Mouse (Mus musculus): Measurements from ENCODE around the gene Rnaseh2c.

Gene Rnaseh2c

DNA sequence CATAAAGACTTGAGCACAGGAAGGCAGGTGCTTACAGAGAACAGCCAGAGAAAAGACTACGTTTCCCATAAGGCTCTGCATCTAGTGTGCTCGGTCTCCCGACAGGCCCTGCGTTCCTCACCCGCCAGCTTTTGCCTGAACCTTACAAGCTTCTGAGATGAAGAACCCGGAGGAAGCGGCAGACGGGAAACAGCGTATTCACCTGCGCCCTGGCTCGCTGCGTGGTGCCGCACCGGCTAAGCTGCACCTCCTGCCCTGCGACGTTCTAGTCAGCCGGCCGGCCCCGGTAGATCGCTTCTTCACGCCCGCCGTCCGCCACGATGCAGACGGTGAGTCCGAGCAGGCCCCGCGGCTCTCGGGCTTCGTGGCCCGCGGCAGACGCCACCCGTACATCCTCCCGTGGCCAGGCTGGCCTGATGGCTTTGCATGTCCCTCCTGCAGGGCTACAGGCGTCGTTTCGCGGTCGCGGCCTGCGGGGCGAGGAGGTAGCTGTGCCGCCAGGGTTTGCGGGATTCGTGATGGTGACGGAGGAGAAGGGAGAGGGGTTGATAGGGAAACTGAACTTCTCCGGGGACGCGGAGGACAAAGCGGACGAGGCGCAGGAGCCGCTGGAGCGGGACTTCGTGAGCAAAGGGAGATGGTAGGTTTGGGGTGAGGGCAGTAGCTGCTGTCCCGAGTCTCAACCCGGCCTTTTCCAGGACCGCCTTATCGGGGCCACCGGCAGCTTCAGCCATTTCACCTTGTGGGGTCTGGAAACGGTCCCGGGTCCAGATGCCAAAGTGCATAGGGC, at the start of gene Rnaseh2c:
Rnaseh2c (plus strand) TSS at position 122 of the 790 bp plus-strand sequence.
- peak; percentile 83 to 87 for DNase-seq

DNA sequence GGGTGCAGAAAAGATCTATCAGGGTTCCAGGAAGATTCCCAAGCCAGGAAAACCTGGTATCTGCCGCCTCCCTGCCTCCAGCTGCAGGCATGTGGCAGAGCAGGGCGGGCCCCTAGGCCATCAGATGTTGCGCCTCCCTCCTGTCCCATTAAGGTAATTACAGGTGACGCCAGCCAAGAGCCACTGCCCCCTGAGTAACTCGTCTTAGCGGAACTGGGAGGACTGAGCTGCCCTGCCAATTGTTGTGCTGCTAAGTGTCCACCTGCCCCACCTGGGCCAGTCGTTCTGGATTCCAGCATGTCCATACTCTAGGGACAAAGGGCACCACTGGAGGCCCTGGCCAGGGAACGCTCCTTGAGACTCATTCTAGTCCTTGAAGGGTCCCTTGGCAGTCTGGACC, 47.9 kb upstream of the Rnaseh2c start:
- peak; percentile 44 to 54 for DNase-seq

DNA sequence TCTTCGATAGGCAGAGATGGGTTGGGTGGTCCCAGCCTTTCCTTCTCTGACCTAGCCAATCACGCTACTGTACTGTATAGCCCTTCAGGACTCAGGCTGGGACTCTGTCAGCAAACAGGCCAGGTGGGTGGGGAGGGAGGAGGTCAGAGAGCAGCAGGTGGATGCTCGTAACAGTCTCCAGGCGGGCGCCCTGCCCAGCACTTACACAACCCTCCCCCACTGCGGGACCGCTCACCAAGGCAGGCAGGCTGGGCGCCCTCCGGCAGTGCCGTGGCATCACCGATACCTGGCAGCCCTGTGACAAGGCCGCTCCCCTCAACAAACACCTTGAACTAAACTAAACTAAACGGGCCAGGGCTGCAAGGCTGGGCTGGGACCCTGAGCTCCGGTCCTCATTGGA, 47.5 kb upstream of the Rnaseh2c start:
- DNase-seq, result peak; percentile 87 to 88

DNA sequence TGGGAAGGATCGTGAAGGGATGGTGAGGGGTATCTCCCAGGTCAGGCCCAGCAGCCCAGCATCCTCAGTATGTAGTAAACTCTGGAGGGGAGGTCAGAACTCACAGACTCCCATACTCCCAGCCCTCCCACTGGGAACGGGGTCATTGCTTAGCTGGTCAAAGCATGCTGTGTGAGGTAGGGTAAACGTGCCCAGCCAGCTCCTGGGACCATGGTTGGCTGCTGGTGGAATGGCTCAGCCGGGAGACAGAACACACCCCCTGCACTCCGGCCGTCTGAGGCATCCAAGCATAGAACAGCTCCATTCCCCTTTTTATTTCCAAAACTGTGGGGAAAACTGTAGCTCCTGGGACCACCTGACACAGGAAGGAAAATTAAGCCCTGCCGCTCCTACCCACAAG, 43.5 kb upstream of the Rnaseh2c start:
- peak; percentile 73 to 78 for DNase-seq

DNA sequence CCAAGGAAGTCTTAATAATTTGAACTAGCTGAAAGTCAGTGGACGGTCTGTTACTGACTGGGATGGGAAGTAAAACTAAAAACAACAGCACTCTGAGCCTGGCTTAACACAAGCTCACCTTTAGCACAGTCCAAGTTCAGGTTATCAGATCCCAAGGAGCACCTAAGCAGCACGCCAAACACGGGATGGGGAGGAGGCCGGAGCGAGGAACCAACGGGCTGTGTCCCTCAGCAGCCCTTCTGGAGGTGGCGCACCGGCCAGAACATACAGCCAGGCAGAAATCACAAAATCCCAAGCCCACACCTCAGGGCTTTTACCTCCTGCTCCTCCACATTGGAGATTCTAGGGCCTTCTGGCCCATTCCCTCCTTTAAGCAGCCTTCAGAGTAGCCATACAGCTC, 42.9 kb upstream of the Rnaseh2c start:
- peak; percentile 19 to 49 for DNase-seq

DNA sequence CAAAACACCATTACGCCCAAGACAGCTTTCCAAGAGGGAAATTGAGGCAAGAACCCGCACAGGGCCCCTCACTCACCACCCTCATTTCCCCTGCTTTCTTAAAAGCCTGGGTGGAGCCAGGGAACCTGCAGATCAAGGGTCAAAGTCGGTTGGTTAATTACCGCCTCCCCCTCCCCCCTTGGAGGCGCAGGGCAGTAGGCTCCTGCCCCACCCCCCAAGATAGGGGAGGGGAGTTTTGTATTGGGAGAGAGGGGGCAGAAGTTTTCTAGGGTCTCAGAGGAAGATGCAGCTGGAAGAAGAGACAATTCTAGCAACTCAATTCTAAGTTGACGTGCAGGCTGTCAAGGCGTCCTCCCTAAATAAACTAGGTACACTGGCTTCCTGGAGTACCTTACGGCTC, 42.4 kb upstream of the Rnaseh2c start:
- peak; percentile 88 to 90 for DNase-seq

DNA sequence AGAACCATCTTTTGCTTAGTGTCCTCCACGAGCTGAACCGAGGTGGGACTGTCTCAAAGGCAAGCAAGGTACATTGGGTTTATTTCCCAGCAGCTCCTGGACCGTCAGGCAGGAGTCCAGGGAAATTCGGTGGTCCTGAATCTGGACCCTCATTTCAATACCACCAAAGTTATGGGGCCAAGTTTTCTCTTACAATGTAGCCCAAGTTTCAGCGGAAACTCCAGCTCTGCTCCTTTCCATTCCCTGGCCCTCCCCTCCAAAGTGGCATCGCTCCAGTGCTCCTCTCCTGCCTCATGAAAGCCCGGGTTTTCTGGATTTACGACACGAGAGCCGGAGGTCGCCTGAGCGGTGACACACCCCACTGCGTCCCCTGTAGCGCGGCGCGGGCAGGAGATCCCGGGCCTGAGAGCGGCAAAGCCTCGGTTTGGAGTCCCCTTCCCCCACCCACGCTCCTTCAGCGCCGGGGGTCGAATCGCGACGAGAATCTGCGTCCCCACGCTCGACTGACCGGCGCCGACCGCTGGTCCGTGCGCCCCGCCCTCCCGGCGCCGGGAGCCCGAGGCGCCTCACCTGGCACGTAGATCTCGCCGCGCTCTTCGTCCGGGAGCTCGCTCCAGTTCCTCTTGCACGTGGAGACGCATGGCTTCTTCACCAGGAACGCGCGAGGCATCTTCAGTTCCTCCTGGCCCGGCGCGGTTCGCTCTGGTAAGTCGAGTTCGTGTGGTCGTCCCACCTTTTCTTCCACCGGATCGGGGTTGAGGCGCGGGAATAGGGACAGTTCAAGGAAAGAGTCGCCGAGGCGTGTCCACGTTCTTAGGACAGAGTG, 41.8 kb upstream of the Rnaseh2c start:
- peak; percentile 50 to 67 for DNase-seq

DNA sequence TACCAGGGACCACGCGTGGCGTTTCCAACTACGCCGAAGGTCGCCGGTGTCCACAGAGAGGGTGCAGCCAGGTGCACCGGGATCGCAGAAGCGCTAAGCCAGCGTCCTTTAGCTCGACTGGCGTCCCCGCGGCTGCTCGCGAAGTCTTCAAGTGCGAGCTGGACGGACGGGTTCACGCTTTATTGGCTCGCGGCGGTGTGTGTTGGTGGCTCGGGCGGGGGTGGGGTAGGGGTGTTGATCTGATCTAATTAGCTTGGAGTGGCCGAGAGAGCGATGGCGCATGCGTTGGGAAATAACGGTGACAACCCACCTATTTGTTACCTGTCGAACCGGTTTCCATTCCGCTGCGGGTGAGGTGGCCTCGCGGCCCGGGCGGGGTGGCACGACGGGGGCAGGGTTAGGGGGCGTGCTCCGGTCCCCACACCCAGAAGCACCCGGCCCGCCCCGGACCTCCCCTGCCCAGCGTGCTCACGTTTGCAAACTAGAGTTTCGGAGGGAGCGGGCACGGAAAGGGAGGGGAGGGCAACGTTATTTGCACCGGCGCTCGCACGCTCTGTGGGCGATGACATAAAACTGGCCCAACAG, 41.1 kb upstream of the Rnaseh2c start, which contains the start of gene Ovol1:
Ovol1 (minus strand) TSS at position 190 of the 585 bp plus-strand sequence.
- peak; percentile 77 to 80 for DNase-seq

DNA sequence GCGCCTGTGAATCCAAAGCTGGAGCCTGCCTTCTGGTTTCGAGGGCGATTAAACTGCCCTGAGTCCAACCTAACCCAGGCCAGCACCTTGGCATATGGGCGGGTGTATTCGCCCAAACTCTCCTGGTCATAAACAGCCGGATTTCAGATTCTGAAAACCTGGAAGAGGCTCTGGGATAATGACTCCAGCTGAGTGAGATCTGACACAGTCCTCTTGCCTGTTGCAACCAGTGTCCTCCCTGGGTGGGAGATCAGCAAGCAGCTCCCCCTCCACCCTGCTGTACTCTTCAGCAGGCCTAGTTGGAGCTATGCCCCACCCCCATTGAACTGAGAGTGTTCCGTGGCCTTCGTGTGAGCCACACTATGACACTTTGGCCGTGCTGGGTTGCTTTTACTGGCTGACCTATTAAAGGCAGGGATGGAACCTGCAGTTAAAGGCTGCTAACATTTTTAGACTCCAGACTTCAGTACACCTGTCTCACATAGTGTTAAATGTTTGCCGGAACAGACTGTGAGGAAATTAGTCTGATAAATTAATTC, 40.4 kb upstream of the Rnaseh2c start:
- peak; percentile 78 to 87 for DNase-seq

DNA sequence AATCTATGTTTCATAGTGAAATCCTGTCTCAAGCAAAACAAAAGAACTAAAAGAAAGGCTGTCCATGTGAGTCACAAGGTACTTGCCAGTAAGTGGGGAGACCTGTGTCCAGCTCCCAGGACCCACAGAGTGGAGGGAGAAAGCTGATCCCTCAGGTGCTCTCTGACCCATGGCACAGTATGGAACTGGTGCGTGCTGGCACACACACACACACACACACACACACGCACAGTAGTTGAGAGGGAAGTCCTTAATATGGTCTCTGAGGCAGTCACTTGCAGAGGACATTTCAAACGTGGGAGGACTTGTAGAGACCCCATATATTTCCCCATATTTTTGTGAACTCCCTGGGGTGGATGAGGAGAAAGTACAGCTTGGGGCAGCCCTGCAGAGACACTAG, 39.8 kb upstream of the Rnaseh2c start:
- DNase-seq, result peak; percentile 14 to 36

DNA sequence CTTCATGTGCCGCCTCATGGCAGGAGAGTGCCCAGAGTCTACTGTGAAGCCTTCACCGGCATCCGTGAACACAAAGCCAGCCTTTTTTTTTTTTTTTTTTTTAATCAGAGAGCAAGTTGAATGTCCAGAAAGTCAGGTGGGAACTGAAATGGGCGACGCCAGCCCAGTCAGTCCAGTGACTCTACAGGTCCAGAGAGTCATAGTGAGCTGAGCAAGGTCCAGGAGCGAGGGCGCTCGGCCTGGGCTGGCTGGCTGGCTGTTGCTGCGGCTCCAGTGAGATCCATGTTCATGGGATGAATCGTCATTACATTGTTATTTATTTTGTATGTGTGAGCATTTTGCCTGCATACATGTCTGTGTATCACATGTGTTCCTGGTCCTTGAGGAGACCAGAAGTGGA, 38.9 kb upstream of the Rnaseh2c start:
- peak; percentile 51 to 68 for DNase-seq

DNA sequence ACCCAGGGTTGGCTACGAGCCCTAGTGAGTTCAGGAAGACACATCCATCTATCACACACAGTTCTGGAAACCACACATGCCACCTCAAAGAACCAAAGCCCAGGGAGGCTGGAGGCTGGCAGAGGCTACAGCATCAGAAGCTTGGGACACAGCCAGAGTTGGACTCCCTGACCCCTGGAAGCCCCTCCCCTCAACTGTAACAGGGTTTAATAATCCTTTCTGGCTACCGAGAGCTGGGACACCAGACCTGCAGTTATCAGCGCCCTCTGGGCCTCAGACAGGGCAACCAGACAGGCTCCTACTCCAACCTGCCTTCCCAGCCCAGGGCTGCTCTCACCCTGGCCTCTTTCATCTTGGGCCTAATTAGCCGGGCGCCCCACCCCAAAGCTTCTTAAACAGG, 35.4 kb upstream of the Rnaseh2c start:
- peak; percentile 81 to 83 for DNase-seq

DNA sequence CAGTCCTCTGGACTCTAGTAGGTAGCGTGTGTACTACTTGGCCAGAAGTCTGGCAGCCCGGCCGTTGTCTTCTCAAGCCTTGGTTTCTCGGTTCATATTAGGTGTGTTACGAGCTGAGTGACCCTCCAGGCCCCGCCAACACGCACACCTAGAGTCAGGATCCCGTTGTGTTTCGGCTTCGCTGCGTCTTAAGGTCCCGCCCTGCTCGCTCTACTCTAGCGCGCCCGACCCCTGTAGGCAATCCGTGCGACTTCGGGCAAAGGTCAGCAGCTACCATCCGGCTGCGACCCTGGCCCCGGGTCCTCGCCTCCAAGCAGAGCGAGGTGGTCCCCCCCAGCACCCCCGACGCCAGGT, 34.5 kb upstream of the Rnaseh2c start:
- DNase-seq, result no peak

DNA sequence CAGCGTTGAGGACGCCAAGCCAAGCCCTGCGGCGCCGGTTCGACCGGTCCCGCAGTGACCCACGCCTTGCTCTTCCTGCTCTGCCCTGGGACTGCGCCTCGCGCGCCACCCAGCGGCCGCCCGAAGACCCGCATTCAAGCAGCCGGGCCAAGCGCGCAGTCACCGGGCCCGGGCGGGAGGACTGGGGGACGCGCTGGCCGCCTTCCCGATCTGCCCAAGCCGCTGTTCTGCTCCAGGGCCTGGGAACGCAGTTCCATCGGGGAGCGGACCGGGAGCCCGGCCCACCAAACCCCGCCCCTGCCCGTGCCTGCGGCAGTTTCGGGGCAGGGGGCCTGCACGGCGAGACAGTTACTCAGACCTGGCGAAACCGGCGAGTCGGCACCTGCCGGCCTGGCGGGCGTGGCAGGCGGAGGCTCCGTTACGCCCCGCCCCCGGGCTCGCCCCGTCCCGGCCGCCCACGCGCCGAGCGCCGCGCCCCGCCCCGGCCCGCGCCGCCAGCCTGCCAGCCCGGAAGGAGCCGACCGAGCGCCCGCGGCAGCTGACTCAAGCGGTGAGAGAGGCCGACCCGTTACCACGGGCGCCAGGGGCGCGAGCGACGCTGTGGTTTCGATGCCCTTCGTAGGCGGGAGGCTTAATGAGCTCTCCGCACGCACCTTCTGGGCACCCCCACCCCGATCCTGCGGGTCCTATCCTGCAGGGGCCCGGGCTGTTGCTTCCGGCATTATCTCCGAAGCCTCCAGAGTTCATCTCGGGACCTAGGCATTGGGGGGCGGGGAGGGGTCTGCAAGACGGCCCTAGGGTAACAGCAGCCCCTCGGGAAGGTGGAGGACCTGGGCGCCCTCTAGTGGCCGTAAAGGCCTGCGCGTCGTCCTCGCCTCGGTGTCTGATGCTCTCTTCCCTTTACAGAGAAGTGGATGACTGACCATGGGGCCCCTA, 33.9 kb upstream of the Rnaseh2c start, which contains the start of gene Ap5b1:
Ap5b1 (plus strand) TSS at position 492 of the 936 bp plus-strand sequence.
- peak; percentile 87 to 94 for DNase-seq

DNA sequence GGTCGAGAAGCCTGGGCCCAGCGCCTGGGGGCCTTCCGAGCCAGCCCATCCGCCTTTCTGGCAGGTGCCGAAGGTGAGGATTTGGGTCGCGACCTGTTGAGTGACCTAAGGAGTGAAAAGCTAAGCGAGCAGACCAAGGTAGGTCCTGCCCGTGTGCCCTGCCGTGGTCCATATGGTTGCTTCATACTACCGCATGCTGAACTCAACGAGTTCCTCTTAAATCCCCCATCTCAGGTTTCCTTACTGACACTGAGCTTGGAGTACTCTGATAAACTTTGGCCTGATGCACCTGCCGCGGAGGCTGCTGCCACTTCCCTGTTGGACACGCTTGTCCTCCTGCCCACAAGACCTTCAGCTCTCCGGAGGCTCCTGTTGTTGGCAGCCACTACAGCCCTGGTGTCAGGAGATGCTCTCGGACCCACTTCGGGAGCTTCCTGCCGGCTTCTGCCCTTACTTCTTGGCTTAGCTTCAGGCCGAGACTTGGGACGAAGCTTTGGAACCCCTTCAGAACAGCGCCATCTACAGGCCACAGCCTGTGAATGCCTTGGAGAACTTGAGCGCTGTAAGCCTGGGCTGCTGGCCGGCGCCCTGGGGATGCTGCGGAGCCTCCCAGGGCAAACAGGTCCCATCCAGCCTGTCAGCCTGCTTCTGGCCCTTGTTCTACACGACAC, 33.1 kb upstream of the Rnaseh2c start:
- DNase-seq, result peak; percentile 83 to 90

DNA sequence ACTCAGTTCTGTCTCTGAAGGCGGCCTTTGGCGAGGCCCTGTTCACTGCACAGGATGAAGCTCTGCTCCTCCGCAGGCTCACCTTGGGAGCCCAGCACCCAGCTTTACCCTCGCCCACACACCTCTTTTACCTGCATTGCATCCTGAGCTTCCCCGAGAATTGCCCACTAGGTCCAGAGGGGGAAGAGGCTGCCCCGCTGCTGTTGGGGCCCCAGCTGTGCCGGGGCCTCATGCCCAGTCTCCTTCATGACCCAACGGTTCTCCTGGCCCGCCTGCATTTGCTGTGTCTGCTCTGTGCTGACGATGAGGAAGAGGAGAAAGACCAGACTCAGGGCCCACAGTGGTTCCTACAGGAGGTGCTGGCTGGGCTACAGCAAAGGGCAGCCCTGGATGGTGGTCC, 32.2 kb upstream of the Rnaseh2c start:
- DNase-seq, result no peak

DNA sequence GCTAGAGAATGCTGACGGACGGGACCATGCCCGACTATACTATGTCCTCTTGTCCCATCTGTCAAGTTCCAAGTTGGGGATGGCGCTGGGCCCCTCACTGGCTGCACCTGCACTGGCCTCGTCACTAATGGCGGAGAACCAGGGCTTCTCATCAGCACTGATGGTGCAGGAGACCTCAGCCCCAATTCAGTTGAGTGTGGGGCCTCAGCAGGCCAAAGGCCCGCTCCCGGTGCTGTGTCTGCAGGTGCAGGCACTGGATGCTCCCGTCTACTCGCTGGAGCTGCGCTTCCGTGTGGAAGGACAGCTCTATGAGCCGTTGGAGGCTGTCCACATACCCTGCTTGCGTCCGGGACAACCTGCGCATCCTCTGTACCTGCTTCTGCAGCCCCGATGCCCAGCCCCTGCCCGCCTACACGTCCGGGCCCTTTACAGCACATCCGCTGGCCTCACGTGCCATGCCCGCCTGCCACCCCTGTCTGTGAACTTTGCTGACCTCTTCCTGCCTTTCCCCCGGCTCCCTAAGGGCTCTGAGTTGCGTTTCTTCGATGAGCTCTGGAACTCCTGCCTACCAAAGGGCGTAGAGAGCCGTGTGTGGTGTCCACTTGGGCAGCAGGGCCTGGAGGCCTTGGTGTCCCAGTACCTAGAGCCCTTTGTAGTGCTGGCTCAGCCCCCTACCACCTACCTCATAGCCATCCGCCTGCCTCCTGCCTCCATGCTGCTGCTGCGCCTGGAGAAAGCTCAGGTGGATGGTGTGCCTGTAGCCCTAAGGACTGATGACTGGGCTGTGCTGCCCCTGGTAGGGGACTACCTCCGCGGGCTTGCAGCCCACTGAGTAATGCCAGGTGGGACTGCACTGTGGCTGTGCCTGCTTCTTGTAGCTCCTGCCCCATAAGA, 31.1 kb upstream of the Rnaseh2c start:
- DNase-seq, result no peak

DNA sequence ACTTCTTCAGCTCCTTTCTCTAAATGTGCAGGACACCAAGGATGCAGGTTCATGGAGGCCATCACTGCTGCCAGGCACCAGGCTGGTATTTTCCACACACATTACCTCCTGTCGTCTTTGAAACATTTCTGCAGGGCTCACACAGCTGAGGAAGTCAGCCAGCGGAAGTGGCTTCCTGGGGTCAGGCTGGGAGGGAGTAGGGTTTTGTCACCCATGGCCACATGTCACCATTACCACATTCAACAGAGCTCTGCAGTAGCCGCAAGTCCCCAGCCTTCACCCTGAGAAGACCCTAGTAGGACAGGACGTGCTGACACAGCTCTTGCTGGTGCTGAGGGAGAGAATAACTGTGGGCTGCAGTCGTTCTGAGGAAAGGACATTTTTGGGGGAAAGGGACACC, 29.8 kb upstream of the Rnaseh2c start:
- peak; percentile 19 to 29 for DNase-seq

DNA sequence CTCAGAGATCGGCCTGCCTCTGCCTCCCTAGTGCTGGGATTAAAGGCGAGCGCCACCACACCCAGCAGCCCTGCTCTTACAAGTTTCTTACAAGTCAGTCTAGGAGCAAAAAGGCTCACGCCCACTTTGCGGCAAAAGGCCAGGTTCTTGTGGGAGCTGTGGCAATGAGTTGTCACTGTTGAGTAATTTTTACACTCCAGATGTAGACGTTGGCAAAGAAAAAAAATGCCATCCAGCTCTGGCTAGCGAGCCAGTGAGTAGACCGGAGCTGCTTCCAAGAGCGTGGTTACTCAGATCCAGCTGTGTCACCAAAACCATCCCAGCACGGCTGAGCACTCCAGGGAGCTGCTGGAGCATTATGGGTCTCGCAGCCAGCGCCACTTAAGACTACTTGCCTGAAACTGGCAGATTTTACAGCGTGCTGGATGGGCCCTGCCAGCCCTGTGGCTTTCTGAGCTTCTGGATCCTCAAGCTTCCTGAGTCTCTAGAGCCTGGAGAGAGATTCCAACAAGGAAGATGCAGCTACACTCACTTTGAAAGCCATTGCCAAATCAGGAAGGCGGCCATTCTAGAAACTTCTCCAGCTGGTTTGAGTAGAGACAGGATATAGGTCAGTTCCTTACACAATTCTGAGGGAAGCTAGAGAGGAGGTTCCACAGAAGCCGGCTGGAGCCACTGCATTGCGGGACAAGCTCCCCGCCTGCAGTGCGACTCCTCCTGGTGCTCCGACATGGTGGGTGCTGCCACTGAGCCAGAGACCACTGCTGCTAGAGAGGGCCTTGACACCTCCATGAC, 29.1 kb upstream of the Rnaseh2c start:
- peak; percentile 58 to 78 for DNase-seq

All from kidney, postnatal 36 days (tissue).